Mouse (Mus musculus) C2C12 (cell line): ENCODE measurements around the gene Acot1. TPM values are rescaled to one million over a fixed set of nuclear protein-coding genes. Genes with fewer than 3 reads are reported as not detected.
A peak's percentile ranks its signal among the peaks of the same experiment; 100 is the strongest.
"Not testable (repeated sequence)": the region's sequence is repeated elsewhere in the genome, so short reads cannot be mapped to it uniquely, and the experiment has no call there.

ENCODE experiments used
- H3K27me3 ChIP-seq: one replicate; pipeline ENCODE4 v1.6.1; 2011; ENCODE audit not compliant: control insufficient read depth, insufficient read depth, insufficient read length
- H3K36me3 ChIP-seq: one replicate; pipeline ENCODE4 v1.6.1; 2011; ENCODE audit not compliant: control insufficient read depth, insufficient read depth
- H3K4me3 ChIP-seq: one replicate; pipeline ENCODE4 v1.5.1; 2011; ENCODE audit warnings: mild to moderate bottlenecking, control low read depth; ENCODE audit not compliant: poor library complexity, insufficient read depth, severe bottlenecking
- H3K79me2 ChIP-seq: one replicate; pipeline ENCODE4 v1.6.1; 2011; ENCODE audit not compliant: control insufficient read depth, insufficient read depth
- H3K79me3 ChIP-seq: one replicate; pipeline ENCODE4 v1.6.1; 2011; ENCODE audit warnings: low read depth, control low read depth
- H3ac ChIP-seq: one replicate; pipeline ENCODE3; 2011; ENCODE audit warnings: low read depth; ENCODE audit not compliant: control insufficient read depth, insufficient read length
- CEBPB ChIP-seq: IDR thresholded peaks from one replicate; pipeline ENCODE4 v1.6.1; 2011; ENCODE audit warnings: low read depth, mild to moderate bottlenecking, control low read depth, moderate library complexity
- CTCF ChIP-seq: IDR thresholded peaks from one replicate; pipeline ENCODE4 v1.5.1; 2011; ENCODE audit not compliant: control insufficient read depth, insufficient read depth, insufficient read length
- FOSL1 ChIP-seq: IDR thresholded peaks from one replicate; pipeline ENCODE4 v1.8.0; 2011; ENCODE audit warnings: mild to moderate bottlenecking, low read length; ENCODE audit not compliant: poor library complexity, insufficient read depth, severe bottlenecking
- MAX ChIP-seq: IDR thresholded peaks from one replicate; pipeline ENCODE4 v1.6.1; 2011; ENCODE audit warnings: mild to moderate bottlenecking, control low read depth
- MYOD1 ChIP-seq: IDR thresholded peaks from one replicate; pipeline ENCODE4 v1.6.1; 2011; ENCODE audit warnings: low read depth; ENCODE audit not compliant: control insufficient read depth, insufficient read length
- MYOG ChIP-seq: IDR thresholded peaks from one replicate; pipeline ENCODE4 v1.6.1; 2011; ENCODE audit not compliant: control insufficient read depth, insufficient read length; ENCODE audit errors: extremely low read depth
- USF1 ChIP-seq: IDR thresholded peaks from one replicate; pipeline ENCODE4 v1.6.1; 2011; ENCODE audit warnings: low read depth, mild to moderate bottlenecking, control low read depth, moderate library complexity
- long read RNA-seq, 2 experiments: library from polyadenylated mRNA; unstranded; transcript quantifications; one replicate each; pipeline ENCODE4 v2.0.0; 2019 to 2020
- polyA plus RNA-seq: library from polyadenylated mRNA; unstranded; fragments of >200 nt; fragmentation: generic; extraction: Trizol; gene quantifications from one replicate; pipeline ENCODE4 v1.2.1, GENCODE M21; 2012; ENCODE audit warnings: missing spikeins

Acot1 gene
- polyA plus RNA-seq, result 0.41 TPM
- long read RNA-seq, experiment 1, partial matches to known transcripts, result 0 of 1 reads
- long read RNA-seq, experiment 1, other reads (novel, unspliced or antisense), result 0 of 1 reads
- long read RNA-seq, experiment 2, partial matches to known transcripts, result 0 of 4 reads
- long read RNA-seq, experiment 2, other reads (novel, unspliced or antisense), result 0 of 4 reads

DNA sequence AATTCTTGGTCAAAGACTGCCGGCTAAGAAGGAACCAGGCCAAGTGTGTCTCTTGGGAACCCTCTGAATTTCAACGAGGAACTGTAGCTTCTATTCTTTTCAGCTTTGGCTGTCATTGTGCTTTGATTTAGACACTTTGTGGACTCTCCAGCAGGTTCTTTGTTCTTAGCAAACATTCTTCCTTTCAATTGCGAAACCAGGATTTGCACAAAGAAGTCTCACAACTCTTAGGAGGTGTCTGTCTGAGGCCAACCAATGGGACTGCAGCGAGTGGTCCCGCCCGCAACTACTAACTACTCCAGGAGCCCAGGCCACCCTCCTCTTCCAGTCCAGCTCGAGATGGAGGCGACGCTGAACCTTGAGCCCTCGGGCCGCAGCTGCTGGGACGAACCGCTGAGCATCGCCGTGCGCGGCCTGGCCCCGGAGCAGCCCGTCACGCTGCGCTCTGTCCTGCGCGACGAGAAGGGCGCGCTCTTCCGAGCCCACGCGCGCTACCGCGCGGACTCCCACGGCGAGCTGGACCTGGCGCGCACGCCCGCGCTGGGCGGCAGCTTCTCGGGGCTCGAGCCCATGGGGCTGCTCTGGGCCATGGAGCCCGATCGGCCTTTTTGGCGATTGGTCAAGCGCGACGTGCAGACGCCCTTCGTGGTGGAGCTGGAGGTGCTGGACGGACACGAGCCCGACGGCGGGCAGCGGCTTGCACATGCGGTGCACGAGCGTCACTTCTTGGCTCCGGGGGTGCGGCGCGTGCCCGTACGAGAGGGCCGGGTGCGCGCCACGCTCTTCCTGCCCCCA is at the start of gene Acot1:
Gene Acot1 (plus strand): TSS at position 320 of the 795 bp plus-strand sequence.
- H3K27me3 ChIP-seq, result peaks cover 15% of the 10 kb centered on the region
- H3K36me3 ChIP-seq, H3K79me2 ChIP-seq, H3K79me3 ChIP-seq, H3ac ChIP-seq, H3K4me3 ChIP-seq: not testable (repeated sequence)
- peak; percentile 8 for TF ChIP-seq CEBPB

DNA sequence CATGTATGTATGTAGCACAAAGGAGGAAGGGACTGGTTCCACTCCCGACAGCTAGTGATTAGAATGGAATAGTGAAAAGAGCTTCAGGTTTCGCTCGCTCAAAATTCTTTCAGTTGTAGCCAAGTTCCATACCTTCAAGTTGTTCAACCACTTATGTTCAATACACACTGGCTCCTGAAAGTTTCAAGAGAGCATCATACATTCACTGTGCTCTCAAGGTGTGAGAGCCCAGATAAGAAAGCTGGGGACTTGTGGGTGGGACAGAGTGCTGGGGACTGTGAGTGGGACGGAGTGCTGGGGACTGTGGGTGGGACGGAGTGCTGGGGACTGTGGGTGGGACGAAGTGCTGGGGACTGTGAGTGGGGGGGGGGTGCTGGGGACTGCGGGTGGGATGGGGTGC is 44.1 kb upstream of the Acot1 start:
- Histone ChIP-seq H3K4me3 (no peak overlapping the region), H3ac (no peak overlapping the region), H3K36me3 (no peaks in the 10 kb centered on the region), H3K79me2 (no peaks in the 10 kb centered on the region), H3K27me3 (peaks cover 8% of the 10 kb centered on the region), H3K79me3 (no peaks in the 10 kb centered on the region)
- TF ChIP-seq MYOD1, result no peak
- TF ChIP-seq MYOG, result no peak
- TF ChIP-seq USF1, result no peak
- no peak for TF ChIP-seq FOSL1
- TF ChIP-seq MAX, result no peak
- no peak for TF ChIP-seq CTCF

DNA sequence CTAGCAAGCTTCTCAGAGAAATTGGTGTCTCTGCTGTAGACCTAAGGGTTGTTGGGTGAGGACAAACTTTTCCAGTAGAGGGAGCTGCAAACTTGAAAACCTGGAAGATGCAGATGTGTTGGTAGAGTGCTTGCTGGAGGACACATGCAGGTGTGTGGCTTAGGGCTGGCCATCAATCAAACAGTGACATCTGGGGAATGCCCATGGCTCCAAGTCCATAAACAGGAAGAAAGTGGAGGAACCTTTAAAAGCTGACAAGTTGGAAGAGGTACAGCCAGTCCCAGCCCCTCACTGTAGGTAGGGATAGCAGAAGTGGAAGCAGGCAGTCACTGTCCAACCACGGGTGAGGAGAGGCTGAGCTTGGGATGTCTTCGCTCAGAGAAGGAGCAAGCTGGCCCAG is 37.2 kb upstream of the Acot1 start:
- Histone ChIP-seq H3K79me2 (no peaks in the 10 kb centered on the region), H3ac (no peak overlapping the region), H3K4me3 (no peak overlapping the region), H3K36me3 (no peaks in the 10 kb centered on the region), H3K27me3 (peaks cover 8% of the 10 kb centered on the region), H3K79me3 (no peaks in the 10 kb centered on the region)
- TF ChIP-seq USF1 (no peak), CTCF (peak; percentile 13), CEBPB (no peak), FOSL1 (no peak), MYOD1 (no peak)

DNA sequence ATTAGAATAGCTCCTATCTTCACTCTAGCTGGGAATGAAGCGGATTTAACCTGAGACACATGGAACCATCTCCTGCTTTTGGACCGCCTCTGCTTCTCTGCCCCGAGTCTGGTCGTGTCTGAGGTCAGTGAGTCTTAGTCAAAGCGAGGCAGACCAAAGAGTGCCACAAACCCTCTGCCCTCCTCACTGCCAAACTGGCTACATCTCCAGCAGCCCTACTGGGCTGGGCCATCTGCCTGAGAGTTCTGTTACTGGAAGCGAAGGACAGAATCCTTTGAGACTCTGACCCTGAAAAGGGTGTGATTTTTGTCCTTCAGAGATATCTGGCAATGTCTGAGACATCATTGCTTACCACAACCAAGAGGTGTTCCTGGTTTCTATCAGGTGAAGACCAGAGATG is 30.4 kb upstream of the Acot1 start:
- TF ChIP-seq CEBPB, result no peak
- no peak for TF ChIP-seq USF1
- TF ChIP-seq FOSL1, result no peak
- no peak for TF ChIP-seq MYOD1
- no peak for TF ChIP-seq CTCF
- TF ChIP-seq MYOG, result no peak
- no peak for TF ChIP-seq MAX
- no peak overlapping the region for H3ac ChIP-seq
- H3K27me3 ChIP-seq, result peaks cover 5% of the 10 kb centered on the region
- no peaks in the 10 kb centered on the region for H3K36me3 ChIP-seq
- H3K79me2 ChIP-seq, result no peaks in the 10 kb centered on the region
- H3K4me3 ChIP-seq, result no peak overlapping the region
- no peaks in the 10 kb centered on the region for H3K79me3 ChIP-seq

DNA sequence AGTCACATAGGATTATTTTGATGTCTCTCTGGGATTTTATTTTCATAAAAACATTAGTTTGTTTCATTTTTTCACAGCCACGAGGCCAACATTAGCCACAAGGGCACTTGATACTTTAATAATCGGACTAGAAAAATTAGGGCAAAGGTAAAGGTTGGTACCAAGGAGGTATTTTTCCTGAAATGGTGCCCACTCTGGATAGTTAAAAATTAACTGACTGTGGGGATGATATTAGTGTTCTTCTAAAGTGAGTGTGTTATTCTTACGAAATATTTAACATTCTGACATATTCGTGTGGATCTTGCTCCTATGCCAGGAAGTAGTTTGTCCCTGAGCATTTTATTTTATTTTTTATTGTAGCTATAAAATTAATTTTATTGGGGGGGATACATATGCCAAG is 27.7 kb upstream of the Acot1 start:
- H3ac ChIP-seq, result no peak overlapping the region
- H3K79me2 ChIP-seq, result no peaks in the 10 kb centered on the region
- no peaks in the 10 kb centered on the region for H3K79me3 ChIP-seq
- H3K27me3 ChIP-seq, result peaks cover 5% of the 10 kb centered on the region
- no peaks in the 10 kb centered on the region for H3K36me3 ChIP-seq
- TF ChIP-seq MYOG (no peak), USF1 (no peak), CTCF (no peak), MAX (no peak), CEBPB (no peak), FOSL1 (no peak), MYOD1 (no peak)
- H3K4me3 ChIP-seq, result no peak overlapping the region

DNA sequence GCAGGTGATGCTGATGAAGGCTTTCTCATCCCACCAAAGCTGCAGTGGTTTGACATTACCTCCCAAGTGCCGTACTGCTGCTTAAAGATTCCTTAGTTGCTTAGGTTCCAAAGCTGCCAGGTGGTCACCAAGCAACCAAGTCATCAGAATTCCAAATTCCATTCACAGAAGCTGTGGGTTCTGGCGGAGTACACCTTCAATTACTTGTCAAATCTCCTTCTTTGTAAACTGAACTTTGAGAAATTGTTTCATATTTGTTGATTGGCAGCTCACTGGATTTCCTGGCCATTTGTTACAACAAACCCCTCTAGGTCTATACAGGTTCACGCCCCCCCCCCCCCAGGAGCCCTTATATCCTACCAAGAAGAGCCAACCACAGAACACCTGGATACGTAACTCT is 24.5 kb upstream of the Acot1 start, which contains the start of gene Heatr4:
Gene Heatr4 (minus strand): TSS at position 101 of the 400 bp plus-strand sequence.
- Histone ChIP-seq H3K36me3 (no peaks in the 10 kb centered on the region), H3K79me2 (no peaks in the 10 kb centered on the region), H3K4me3 (no peak within 1 kb of the TSS), H3K79me3 (no peaks in the 10 kb centered on the region), H3ac (no peak within 1 kb of the TSS), H3K27me3 (no peaks in the 10 kb centered on the region)
- TF ChIP-seq CEBPB, result no peak
- TF ChIP-seq MYOG, result no peak
- TF ChIP-seq FOSL1, result no peak
- no peak for TF ChIP-seq USF1
- no peak for TF ChIP-seq CTCF
- TF ChIP-seq MAX, result no peak
- no peak for TF ChIP-seq MYOD1
